Mouse (Mus musculus) thymus, postnatal 10 days (tissue): ENCODE measurements around the gene Sgk2.
"Not testable (repeated sequence)": the region's sequence is repeated elsewhere in the genome, so short reads cannot be mapped to it uniquely, and the experiment has no call there.

Experiments
- DNase-seq, 2 experiments: peaks; one replicate each; pipeline ENCODE4 v3.0.0; 2021; ENCODE audit warnings: low spot score in 2 of 2

The Sgk2 gene

GRCm38 (mm10) chr2:163058981-163059380 lies 71.9 kb downstream of the Sgk2 start:
- DNase-seq, result not testable (repeated sequence)

GRCm38 (mm10) chr2:163060630-163061029 lies 73.5 kb downstream of the Sgk2 start:
- no peak for DNase-seq

DNA sequence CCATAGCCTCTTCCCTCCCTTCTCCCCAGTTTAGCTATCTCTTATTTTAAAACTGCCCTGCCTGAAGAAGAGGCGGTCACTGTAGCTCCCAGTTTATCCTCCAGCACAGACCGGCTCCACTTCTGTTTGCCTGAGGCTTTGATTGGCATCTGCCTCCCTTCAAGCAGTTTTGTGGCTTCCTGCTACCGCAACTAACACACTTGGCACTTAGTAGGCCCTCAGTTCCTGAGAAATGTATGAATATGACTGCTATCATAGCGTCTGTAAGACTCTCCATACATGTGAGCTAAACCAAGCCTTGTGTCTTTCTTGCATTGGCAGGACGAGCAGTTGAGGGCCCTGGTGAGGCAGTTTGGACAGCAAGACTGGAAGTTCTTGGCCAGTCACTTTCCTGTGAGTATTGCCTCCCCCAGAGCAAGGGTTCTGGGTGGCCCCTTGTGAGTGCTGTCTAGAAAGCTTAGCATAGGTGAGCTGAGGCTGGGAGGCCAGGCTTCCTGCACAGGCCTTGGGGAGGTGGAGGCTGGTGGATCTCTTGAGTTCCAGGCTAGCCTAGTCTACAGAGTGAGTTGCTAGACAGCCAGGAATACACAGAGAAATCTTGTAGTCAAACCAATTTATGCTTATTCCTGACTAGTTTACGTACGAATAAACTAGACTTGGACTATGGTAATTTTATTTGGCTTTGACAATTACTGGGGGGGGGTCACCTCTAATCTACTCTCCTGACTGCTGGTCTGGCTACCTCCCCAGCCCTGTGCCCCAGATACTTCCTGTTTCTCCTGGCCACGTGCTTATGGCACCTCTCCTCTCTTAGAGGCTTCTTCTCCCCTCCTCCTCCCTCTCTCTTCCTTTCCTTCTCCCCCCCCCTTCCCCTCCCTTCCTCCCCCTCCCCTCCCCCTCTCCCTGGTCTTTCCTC lies 74.3 kb downstream of the Sgk2 start:
- no peak for DNase-seq

GRCm38 (mm10) chr2:163062119-163062508 lies 75.0 kb downstream of the Sgk2 start:
- no peak for DNase-seq
